Mouse (Mus musculus) spleen, postnatal 14 days (tissue): ENCODE measurements around the gene Slc35a2.

Experiments
- DNase-seq, 2 experiments: peaks; one replicate each; pipeline ENCODE4 v3.0.0; 2021 to 2022; ENCODE audit warnings: low spot score in 2 of 2

Gene Slc35a2

DNA sequence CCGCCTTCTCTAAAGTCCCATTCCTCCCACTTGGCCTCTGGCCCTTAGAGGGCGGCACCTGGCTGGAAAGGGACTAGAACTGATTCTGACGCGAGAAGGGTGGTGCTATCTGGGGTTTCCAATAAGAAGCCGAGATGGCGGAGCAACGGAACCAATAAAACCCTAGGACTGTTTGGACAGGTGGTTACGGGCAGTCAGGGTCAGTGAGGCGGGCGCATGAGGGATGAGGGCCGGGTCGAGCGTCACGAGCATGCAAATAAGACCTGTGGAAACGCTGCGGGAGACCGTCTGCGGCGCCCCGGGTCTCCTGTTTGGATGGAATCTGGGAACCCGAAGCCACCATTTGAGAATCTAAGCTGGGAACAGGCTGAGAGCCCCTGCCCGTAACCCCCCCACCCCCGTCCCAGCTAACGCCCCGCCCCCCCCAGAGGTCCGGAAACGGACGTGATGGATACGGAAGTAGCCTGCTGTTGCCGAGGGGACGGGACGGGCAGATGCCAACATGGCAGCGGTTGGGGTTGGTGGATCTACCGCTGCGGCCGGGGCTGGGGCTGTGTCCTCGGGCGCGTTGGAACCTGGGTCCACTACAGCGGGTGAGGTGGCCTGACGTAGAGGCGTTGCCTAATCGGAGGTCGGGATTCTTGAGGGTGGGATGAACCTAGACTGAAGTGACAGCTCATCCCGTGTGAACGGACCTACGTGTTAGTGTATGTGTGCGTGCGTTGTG is at the start of gene Slc35a2:
TSS of gene Slc35a2 (plus strand) at position 188 of the 727 bp plus-strand sequence.
- peak; percentile 30 to 53 for DNase-seq

DNA sequence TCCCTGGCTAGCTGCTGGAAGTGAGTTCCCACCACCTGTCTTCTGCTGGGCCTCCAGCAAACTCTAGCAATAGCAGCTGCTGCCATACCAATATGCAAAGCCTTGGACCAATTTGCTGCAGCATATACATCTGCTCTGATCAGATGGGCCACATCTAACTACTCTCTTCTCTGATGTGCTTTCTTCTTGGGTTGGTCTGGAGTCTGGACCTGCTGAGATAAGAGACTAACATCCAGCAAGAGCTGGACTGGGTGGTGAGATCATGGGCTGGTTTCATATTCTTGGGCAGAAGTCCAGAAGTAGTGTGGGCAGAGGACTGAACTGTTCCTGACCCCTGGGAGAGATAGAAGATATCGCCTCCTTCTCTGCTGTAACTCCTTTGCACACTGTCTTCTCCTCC is 46.7 kb upstream of the Slc35a2 start:
- no peak for DNase-seq

DNA sequence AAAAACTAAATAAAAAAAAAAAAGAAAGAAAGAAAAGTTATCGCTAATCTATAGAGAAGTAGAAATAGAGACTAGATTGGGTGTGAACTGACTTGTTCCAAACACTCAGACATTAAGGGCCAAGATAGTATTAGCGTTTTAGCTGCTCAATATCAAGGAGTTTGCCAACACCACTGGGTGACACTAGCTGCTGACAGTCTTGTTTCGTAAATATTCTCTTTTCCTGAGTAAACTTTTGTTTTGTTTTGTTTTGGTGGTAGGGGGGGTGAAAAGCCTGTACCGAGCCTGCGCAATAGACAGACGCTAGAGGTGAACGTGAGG is 43.0 kb upstream of the Slc35a2 start:
- DNase-seq = no peak

DNA sequence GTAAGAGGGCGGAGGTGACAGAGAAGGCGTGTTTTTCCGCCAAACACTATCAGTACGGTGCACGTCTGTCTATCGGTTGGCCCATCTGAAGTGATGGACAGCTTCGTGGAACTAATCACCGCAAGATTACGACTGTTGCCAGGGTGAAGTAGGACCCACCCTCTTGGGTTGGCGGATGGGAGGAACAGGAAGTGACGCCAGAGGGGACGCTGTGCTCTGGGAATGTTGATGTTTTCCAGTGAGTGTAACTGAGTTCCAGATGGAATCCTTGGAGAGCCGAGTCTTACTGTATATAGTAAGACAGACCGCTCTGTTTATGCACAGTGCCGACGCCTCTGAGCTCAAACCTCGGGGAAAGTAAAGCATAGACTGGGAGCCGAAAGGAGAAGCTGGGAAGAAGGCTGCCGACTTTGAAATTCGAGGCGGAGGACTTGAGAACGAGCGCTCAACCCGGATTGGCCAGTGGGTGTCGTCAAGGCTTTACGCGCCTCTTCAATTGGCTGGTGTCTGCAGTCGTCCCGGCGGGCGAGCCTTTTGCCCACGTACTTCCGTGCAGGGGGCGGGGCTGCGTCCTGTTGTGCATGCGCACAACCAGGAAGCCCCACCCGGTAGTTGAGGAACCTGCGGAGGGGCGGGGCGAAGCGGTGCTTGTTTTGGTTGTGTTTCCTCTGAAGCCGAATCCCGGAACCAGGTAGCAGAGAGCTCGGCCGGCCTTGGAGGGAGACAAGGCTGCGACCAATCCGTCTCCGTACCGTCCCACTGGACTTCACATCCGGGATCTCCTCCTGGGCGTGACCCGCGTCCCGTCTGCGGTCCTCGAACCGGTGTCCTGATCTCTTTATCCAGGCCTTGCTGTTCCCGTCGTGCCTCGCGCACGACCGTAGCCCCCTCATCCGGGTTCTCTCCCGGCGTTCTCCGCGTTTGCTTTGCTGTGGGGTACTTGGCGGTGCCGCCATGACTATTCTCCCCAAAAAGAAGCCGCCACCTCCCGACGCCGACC is 42.4 kb upstream of the Slc35a2 start, which contains the start of gene Otud5:
TSS of gene Otud5 (plus strand) at position 202 of the 1,000 bp plus-strand sequence.
- DNase-seq = peak; percentile 88 to 89

DNA sequence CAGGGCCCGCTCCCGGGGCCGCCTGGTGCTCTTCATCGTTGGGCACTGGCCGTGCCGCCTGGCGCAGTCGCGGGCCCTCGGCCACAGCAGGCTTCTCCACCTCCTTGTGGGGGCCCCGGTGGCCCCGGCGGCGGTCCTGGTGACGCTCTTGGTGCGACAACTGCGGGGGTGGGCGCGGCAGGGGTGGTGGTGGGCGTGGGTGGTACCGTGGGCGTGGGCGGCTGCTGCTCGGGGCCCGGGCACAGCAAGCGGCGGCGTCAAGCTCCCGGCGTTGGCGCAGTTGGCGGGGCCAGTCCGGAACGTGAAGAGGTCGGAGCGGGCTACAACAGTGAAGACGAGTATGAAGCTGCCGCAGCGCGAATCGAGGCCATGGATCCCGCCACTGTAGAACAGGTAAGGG is 41.5 kb upstream of the Slc35a2 start:
- DNase-seq = peak; percentile 15 to 32

DNA sequence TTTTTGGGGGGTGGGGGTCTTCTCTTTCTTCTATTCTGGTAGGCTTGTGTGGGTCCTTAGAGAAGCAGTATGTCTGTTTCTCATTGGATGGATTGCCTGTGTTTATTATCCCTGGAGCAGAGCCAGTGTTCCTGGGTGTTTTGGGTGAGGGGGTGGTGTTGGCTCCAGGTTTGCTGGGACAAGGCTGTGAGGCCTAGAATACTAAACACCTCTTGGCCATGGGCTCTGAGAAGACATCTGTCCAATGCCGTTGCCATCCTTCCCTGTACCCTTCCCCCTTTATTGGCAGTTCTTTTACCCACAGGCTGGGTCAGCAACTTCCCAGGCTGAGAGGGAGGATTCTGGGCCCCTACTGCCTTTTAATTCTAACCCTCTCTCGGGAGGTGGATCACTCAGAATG is 36.0 kb upstream of the Slc35a2 start:
- no peak for DNase-seq

DNA sequence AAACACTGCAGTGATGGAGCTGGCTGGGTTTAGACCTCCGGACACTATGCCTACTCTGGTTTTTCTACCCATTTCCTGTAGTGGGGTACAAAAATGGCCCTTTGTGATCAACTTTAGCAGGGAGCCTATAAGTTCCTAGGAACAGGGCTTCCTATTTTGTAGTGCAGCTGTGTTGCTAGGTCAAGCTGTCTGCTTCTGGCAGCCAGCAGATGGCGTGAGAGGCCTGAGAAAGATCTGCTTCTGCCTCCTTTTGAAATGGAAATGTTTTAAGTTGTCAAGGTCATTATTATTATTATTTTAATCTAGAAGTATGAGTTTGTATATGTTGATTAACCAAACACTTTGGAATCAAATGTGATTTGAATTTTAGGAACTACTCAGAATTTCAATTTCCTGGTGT is 29.2 kb upstream of the Slc35a2 start:
- peak; percentile 25 to 38 for DNase-seq

DNA sequence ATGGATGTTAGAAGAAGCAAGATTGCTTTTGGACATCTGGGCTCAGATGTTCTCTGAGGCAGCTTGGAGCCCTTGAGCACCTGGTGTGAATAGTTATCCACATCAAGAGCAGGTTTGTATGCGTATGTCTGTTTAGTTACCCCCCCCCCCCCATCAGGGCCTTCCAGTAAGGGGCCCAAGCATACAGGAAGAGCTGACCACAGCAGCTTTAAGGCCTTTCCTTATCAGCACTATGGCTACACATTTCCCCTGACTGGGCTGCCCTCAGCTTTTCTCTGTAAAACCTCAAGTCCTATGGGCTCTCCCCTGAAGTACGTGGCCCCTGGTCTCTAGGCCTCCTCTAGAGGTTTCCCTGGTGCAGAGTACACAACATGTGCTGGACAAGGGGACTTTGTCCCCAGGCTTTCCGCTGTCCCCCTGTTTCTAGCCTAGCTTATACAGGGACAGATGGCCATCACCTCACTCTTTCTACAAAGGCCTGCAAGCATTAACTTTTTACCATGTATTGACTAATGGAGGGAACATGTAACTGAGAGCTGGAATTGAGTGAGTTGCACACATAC is 24.6 kb upstream of the Slc35a2 start:
- no peak for DNase-seq

DNA sequence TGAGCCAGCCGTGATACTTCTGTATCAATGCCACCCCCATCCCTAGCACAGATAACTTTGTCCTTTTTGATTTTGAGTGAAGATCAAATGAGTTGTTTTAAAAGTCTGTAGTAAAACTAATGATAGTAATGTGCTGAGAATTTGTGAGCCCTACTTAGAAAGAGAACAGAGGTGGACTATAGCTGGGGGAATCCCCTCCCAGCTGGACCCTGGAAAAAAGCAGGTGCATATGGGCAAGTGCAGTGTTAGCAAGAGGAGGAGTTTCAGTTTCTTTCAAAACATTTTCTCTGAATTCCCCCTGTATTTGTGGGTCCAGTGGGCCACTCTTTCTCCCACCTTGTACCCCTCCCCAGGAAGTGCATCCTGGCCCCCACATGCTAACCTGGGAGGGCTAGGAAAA is 20.6 kb upstream of the Slc35a2 start:
- DNase-seq = no peak

DNA sequence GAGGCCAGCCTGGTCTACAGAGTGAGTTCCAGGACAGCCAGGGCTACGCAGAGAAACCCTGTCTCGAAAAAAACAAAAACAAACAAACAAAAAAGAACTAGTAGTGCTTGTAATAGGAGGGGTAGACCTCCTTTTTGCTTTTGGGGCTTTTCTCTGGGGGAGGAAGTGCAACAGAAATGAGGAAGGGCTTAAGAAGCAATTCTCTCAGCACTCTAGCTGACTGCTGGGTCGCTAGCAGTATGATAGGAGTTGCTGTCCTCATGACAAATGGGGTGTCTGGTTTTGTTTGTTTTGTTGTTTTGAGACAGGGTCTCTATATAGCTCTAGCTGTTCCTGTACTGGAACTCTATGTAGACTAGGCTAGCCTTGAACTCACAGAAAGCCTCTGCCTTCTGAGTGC is 19.3 kb upstream of the Slc35a2 start:
- DNase-seq = no peak

DNA sequence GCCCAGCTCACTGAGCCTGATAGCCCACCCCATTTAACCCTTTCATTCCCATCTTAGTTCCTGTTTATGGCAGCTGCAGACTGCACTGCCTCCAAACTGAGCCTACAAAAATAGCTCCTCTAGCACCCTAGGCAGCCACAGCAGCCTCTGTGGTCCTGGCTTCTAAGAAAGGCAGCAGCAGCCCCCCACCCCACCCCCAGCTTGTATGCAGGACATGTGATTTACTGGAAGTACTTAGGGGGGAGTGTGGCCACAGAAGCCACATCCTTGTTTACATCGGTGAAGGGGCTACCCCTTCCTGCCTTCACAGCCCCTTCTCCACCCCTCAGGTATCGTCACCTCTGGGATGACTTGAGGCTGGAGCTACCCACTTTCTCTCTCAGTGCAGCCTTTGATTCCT is 18.5 kb upstream of the Slc35a2 start:
- no peak for DNase-seq

DNA sequence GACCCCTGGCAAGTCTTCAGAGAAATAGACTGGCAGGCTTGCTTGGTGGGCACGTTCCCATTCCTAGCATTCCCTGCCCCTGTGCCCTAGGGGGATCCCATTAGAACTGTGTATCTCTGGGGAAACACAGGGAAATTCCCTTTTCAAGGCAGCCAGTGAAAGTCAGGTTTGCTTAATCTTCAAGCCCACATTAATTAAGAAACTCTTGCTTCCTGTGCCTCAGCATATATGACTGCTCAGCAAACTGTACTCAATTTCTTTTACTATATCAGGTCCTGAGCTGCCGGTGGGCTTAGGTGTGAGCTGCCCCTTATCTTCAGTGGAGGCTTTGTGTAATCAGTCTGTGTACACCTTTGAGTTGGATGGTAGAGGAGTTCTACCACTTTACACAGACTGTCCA is 18.0 kb upstream of the Slc35a2 start:
- DNase-seq = no peak

DNA sequence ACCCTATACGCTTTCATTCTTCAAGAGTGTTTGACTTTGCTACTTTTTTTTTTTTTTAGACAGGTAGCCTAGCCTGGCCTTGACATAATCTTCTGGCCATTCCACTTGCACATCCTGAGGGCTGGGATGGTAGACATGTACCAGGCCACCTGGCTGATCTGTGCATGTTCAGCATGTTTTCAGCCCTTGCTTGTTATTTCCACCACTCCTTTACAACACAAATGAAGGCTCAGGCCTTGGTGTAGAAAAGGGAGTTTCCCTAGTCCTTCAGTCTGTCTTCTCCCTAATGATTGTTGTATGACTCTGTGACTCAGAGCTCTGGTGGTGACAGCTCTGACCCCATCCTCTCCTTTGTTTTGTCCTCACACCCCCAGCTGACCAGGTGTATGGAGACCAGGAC is 16.7 kb upstream of the Slc35a2 start:
- no peak for DNase-seq

DNA sequence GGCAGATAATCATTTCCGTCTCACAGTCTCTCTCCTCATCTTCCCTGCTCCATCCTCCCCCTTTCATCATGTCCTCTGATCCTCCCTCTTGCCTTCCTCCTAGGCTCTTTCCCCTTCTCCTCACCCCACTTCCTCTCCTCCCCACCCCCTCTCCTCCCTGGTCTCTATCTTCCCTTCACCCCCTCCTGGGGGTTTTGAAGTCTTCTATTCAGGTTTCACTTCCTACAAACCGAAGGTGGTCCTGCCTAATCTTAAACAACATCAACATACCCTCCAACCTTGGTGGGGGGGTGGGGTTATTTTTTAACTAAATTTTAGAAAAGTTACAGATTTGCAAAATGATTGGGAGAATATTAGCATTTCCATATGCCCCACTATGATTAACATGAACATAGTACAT is 15.3 kb upstream of the Slc35a2 start:
- no peak for DNase-seq

DNA sequence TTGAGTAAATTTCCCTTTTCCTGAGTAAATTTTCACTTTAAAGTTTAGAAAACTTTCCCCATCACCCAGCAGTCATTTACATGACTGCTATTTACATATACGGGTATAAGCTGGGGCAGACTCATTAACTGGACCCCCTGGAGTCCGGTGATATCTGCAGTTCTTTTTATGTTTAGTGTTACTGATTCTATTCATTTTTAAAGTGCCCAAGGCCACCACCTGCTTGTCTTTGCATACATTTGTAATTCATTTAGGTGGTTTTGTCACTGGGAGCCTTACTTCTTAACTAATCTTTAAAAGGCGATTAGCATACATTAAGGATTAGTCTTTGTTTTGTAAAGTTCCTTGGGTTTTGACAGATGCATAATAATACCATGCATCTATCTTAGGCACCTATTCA is 14.0 kb upstream of the Slc35a2 start:
- no peak for DNase-seq

DNA sequence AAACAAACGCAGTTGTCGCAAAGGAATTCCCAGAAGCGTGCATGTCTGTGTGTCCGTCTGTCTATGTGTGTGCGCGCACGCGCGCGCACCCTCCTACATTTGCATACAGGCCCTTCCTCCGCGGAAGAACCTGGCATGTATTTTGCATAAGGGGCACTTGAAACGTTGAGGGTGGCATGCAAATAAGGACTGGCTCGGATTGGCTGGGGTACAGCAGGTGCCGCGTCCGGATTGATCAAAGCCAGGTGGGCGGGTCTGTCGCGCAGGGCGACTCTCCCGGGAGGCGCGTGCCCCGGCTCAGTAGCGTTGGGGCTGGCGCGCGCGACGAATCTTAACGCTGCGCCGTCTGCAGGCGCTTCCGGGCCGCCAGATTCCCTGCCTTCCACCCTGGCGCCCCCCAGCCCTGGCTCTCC is 5.8 kb upstream of the Slc35a2 start, which contains the start of gene Pim2:
TSS of gene Pim2 (plus strand) at position 256 of the 413 bp plus-strand sequence.
- peak; percentile 64 to 74 for DNase-seq

DNA sequence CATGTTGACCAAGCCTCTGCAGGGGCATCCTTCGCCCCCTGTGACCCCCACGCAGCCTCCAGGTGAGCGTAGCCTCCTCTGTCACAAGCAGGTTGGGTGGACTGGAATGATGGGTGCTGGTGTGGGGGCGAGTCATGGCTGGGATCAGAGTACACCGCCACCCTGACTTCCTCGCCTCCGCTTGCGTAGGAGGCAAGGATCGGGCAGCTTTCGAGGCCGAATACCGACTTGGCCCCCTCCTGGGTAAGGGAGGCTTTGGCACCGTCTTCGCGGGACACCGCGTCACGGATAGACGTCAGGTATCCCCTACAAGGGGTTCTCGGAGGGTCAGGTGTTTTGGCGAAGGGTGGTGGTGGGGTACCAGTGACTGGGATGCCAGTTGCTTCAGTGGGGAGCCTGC is 5.3 kb upstream of the Slc35a2 start:
- no peak for DNase-seq

DNA sequence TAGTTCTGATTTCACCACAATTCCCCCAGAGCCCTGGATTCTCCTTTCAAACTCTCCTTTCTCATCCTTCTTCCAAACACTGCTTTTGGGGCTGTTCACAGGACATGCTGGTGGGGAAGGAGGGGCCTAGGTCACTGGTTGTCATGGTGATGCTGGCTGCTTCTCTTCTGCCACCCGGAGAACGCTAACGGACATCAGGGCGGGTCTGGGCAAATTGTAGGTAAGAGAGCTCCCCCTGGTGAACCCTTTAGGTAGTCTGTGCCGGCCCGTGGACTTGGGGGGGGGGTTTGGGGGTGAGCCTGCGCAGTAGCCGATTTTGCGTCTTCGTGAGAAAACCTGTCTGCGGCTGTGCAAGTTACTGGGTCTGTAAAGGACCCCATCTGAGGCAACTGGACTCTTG is 4.0 kb upstream of the Slc35a2 start:
- peak; percentile 18 to 50 for DNase-seq

DNA sequence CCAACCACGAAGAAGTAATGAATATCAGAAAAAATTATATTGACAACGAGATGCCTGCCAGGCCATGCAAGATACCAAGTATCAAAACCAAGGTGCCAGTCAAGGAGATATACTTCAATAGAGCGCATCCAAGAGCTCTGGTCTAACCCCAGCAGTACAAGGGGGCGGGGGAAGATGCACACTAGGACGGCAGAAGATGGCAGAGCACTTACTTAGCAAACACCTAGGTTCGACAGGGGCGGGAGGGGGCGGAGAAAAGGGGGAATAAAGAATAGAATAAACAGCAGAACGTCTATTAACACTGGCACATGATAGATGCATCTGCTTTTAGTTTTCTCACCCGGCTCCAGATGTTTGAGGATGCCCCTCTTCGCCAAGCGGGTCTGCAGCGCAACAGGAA is 14.4 kb downstream of the Slc35a2 start:
- no peak for DNase-seq

DNA sequence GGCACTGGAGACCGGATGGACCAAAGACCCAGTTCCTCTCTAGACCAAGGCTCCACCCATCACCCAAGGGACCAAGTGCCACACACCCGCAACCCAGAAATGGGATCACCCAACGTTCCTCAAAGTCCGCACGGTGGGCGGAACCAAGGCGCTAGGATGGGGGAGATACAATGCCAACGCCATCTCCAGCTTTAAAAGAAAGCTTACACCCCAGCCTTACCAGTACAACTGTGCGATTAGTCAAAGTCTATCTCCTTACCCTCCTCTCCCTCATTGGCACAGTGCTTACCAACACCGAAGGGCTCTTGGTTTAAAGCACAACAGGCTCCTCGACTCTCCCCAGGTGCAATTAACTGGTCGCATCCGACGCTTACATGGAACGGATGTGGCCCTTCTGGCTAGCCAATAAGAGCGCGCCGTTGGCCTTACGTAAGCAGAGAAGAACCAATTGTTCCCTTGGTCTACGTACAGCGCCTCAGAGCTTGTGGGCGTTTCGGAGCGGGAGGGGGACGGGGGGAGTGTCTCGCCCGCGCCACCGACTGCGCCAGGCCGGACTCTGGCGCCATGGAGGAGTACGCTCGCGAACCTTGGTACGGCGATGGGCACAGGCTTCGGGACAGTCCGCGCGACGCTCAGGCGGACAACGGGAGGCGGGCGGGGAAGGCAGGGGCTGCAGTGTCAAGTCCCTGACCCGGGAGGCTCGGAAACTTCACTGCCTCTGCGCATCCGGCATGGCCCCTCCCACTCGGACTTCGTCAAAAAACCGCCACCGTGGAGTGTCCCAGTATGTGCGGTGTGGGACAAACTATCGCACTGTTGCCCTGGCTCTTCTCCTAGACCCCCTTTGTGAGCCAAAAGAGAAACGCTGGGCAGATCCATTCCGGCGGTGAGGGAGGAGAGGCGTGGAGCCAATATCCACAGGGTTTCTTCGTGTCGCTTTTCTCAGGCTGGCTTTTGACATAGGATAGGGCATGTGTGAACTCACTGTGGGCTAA is 15.3 kb downstream of the Slc35a2 start, which contains the start of the genes Pqbp1 and Timm17b:
TSS of gene Pqbp1 (minus strand) at position 390 of the 995 bp plus-strand sequence.
TSS of gene Timm17b (plus strand) at position 478 of the 995 bp plus-strand sequence.
- DNase-seq = peak; percentile 70 to 74

DNA sequence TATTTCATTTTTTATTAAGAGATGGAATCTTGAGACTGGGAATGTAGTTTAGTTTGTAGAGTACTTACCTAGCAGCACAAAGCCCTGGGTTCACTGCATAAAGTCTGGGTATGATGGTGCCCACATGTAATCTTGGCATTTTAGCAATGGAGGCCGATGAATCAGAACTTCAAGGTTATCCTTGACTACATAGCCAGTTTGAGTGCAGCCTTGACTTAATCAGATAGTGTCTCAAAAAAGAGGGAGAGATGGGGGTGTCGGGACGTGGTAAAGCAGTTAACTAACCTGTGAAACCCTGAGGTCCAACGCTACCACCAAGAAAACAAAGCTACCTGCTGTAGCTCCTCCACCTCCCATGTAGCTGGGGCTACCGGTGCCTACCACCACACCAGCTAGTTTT is 20.6 kb downstream of the Slc35a2 start:
- DNase-seq = no peak
